Mouse (Mus musculus) G1E (cell line): ENCODE measurements around the gene Acsm2. TPM values are rescaled to one million over a fixed set of nuclear protein-coding genes. Genes with fewer than 3 reads are reported as not detected.

Source experiments
- ATAC-seq: 2 replicates; pipeline ENCODE4 v1.8.0; 2016; ENCODE audit warnings: mild to moderate bottlenecking; ENCODE audit not compliant: insufficient number of reproducible peaks, poor library complexity, low FRiP score, severe bottlenecking; ENCODE audit errors: extremely low read depth
- DNase-seq: peaks from one replicate; pipeline ENCODE4 v3.0.0; 2012; ENCODE audit warnings: low spot score
- H3K27me3 ChIP-seq: 2 replicates; pipeline ENCODE4 v1.6.1; 2012; ENCODE audit warnings: mild to moderate bottlenecking, low read length, inconsistent platforms; ENCODE audit not compliant: insufficient read depth
- H3K36me3 ChIP-seq: replicated peaks from 2 replicates; pipeline ENCODE3; 2012; ENCODE audit warnings: mild to moderate bottlenecking, inconsistent platforms
- H3K4me1 ChIP-seq: 2 replicates; pipeline ENCODE4 v1.6.1; 2012; ENCODE audit warnings: low read depth, low read length, inconsistent platforms, mixed read lengths; ENCODE audit not compliant: insufficient read depth
- H3K4me3 ChIP-seq: 2 replicates; pipeline ENCODE4 v1.5.1; 2012; ENCODE audit warnings: low read depth, mild to moderate bottlenecking, inconsistent platforms, low read length, moderate library complexity, mixed read lengths
- H3K9me3 ChIP-seq: replicated peaks from 2 replicates; pipeline ENCODE4 v1.6.1; 2012; ENCODE audit warnings: inconsistent platforms
- CTCF ChIP-seq: IDR thresholded peaks from 2 replicates; pipeline ENCODE4 v1.5.1; 2012; ENCODE audit warnings: low read depth, low read length, inconsistent platforms, mixed read lengths
- GATA1 ChIP-seq: IDR thresholded peaks from 2 replicates; pipeline ENCODE4 v1.6.1; 2012; ENCODE audit warnings: borderline replicate concordance, low read length, inconsistent platforms, mixed read lengths
- GATA2 ChIP-seq: IDR thresholded peaks from 2 replicates; pipeline ENCODE4 v1.6.1; 2012; ENCODE audit warnings: low read depth, low read length, inconsistent platforms, borderline replicate concordance
- POLR2AphosphoS5 ChIP-seq: IDR thresholded peaks from 2 replicates; pipeline ENCODE4 v1.6.1; 2012; ENCODE audit warnings: low read depth, low read length, inconsistent platforms; ENCODE audit not compliant: insufficient replicate concordance
- TAL1 ChIP-seq: conservative IDR thresholded peaks from 2 replicates; pipeline ENCODE4 v1.6.1; 2012; ENCODE audit warnings: low read depth, low read length, inconsistent platforms, mixed read lengths
- polyA plus RNA-seq: library from polyadenylated mRNA; stranded (reverse); fragments of >175 nt; gene quantifications from 2 replicates; pipeline ENCODE4 v1.2.3, GENCODE M21; 2012
- total RNA-seq, 2 experiments: library from RNA; stranded (forward) in 1 of 2; stranded (reverse) in 1 of 2; fragments of 200-1000 nt in 1 of 2; fragments of >200 nt in 1 of 2; fragmentation: Nextera tagmentation in 1 of 2; gene quantifications; 2 replicates each; pipeline ENCODE4 v1.2.3; 2014 to 2017

The Acsm2 gene
- total and polyA plus RNA-seq, 3 experiments: 0.05 TPM; not detected in 2

GRCm38 (mm10) chr7:119616531-119616930, 62.4 kb downstream of the Acsm2 start:
- no peaks in the 10 kb centered on the region for H3K27me3 ChIP-seq
- no peaks in the 10 kb centered on the region for H3K36me3 ChIP-seq
- TF ChIP-seq GATA2 (no peak), GATA1 (no peak), CTCF (no peak), TAL1 (no peak), POLR2AphosphoS5 (no peak)
- no peak overlapping the region for H3K4me3 ChIP-seq
- ATAC-seq (no peak), DNase-seq (no peak)
- no peaks in the 10 kb centered on the region for H3K9me3 ChIP-seq
- H3K4me1 ChIP-seq: no peaks in the 10 kb centered on the region

- H3K36me3 ChIP-seq: no peaks in the 10 kb centered on the region
- H3K27me3 ChIP-seq: no peaks in the 10 kb centered on the region
- no peak for ATAC-seq
- TF ChIP-seq GATA2 (no peak), POLR2AphosphoS5 (no peak), TAL1 (no peak), CTCF (no peak), GATA1 (no peak)
- DNase-seq: no peak
- no peak overlapping the region for H3K4me3 ChIP-seq
- no peaks in the 10 kb centered on the region for H3K4me1 ChIP-seq
- H3K9me3 ChIP-seq: no peaks in the 10 kb centered on the region
Observed at GRCm38 (mm10) chr7:119617593-119617992, 63.5 kb downstream of the Acsm2 start.

- DNase-seq (no peak), ATAC-seq (no peak)
- H3K4me3 ChIP-seq: no peak overlapping the region
- H3K9me3 ChIP-seq: no peaks in the 10 kb centered on the region
- H3K36me3 ChIP-seq: no peaks in the 10 kb centered on the region
- H3K4me1 ChIP-seq: no peaks in the 10 kb centered on the region
- no peaks in the 10 kb centered on the region for H3K27me3 ChIP-seq
- no peak for TF ChIP-seq GATA2
- TF ChIP-seq TAL1: no peak
- TF ChIP-seq GATA1: no peak
- no peak for TF ChIP-seq POLR2AphosphoS5
- TF ChIP-seq CTCF: no peak
Observed at GRCm38 (mm10) chr7:119618209-119618935, 64.2 kb downstream of the Acsm2 start.

GRCm38 (mm10) chr7:119620157-119620556, 66.0 kb downstream of the Acsm2 start:
- ATAC-seq (no peak), DNase-seq (no peak)
- H3K36me3 ChIP-seq: no peaks in the 10 kb centered on the region
- no peak overlapping the region for H3K4me3 ChIP-seq
- TF ChIP-seq TAL1 (no peak), GATA1 (no peak), GATA2 (no peak), CTCF (no peak), POLR2AphosphoS5 (no peak)
- H3K27me3 ChIP-seq: no peaks in the 10 kb centered on the region
- H3K4me1 ChIP-seq: no peaks in the 10 kb centered on the region
- no peaks in the 10 kb centered on the region for H3K9me3 ChIP-seq

GRCm38 (mm10) chr7:119638773-119639172, 84.6 kb downstream of the Acsm2 start:
- TF ChIP-seq GATA1 (no peak), GATA2 (no peak), POLR2AphosphoS5 (no peak), TAL1 (no peak), CTCF (no peak)
- Histone ChIP-seq H3K4me1 (no peaks in the 10 kb centered on the region), H3K27me3 (no peaks in the 10 kb centered on the region), H3K9me3 (no peaks in the 10 kb centered on the region), H3K36me3 (no peaks in the 10 kb centered on the region), H3K4me3 (no peak overlapping the region)
- ATAC-seq (no peak), DNase-seq (no peak)

- Histone ChIP-seq H3K4me3 (no peak overlapping the region), H3K36me3 (no peaks in the 10 kb centered on the region), H3K4me1 (no peaks in the 10 kb centered on the region), H3K9me3 (no peaks in the 10 kb centered on the region), H3K27me3 (no peaks in the 10 kb centered on the region)
- no peak for DNase-seq
- TF ChIP-seq GATA1: no peak
- no peak for TF ChIP-seq POLR2AphosphoS5
- TF ChIP-seq TAL1: no peak
- TF ChIP-seq CTCF: no peak
- TF ChIP-seq GATA2: no peak
- no peak for ATAC-seq
Observed at GRCm38 (mm10) chr7:119642307-119642706, 88.2 kb downstream of the Acsm2 start.

Other genes with a start within 250 kb of the Acsm2 start
- gene Gp2, start 95.1 kb upstream of the Acsm2 start, total RNA-seq (2014; fragmentation: Nextera tagmentation): not detected in 2 replicates
- not detected in 2 replicates for gene Gp2, start 95.1 kb upstream of the Acsm2 start, total RNA-seq (2017)
- gene Gp2, start 95.1 kb upstream of the Acsm2 start, polyA plus RNA-seq: not detected in 2 replicates
- gene Umod, start 75.1 kb upstream of the Acsm2 start, total RNA-seq (2014; fragmentation: Nextera tagmentation): not detected in 2 replicates
- 0.16 TPM in 1 of 2 replicates, not detected in the other for gene Umod, start 75.1 kb upstream of the Acsm2 start, total RNA-seq (2017)
- not detected in 2 replicates for gene Umod, start 75.1 kb upstream of the Acsm2 start, polyA plus RNA-seq
- not detected in 2 replicates for gene Acsm5, start 34.9 kb upstream of the Acsm2 start, total RNA-seq (2014; fragmentation: Nextera tagmentation)
- 0.11 TPM in 1 of 2 replicates, not detected in the other for gene Acsm5, start 34.9 kb upstream of the Acsm2 start, total RNA-seq (2017)
- gene Acsm5, start 34.9 kb upstream of the Acsm2 start, polyA plus RNA-seq: not detected in 2 replicates
- not detected in 2 replicates for gene Pdilt, start 30.9 kb upstream of the Acsm2 start, total RNA-seq (2014; fragmentation: Nextera tagmentation)
- not detected in 2 replicates for gene Pdilt, start 30.9 kb upstream of the Acsm2 start, total RNA-seq (2017)
- gene Pdilt, start 30.9 kb upstream of the Acsm2 start, polyA plus RNA-seq: not detected in 2 replicates
- gene Acsm1, start 52.7 kb downstream of the Acsm2 start, total RNA-seq (2014; fragmentation: Nextera tagmentation): not detected in 2 replicates
- not detected in 2 replicates for gene Acsm1, start 52.7 kb downstream of the Acsm2 start, total RNA-seq (2017)
- not detected in 2 replicates for gene Acsm1, start 52.7 kb downstream of the Acsm2 start, polyA plus RNA-seq
- not detected in 2 replicates for gene Acsm4, start 135.7 kb downstream of the Acsm2 start, total RNA-seq (2014; fragmentation: Nextera tagmentation)
- gene Acsm4, start 135.7 kb downstream of the Acsm2 start, total RNA-seq (2017): not detected in 2 replicates
- gene Acsm4, start 135.7 kb downstream of the Acsm2 start, polyA plus RNA-seq: not detected in 2 replicates
- gene Thumpd1, start 166.5 kb downstream of the Acsm2 start, total RNA-seq (2014; fragmentation: Nextera tagmentation): 41.4 and 53.9 TPM in 2 replicates
- 102 and 115 TPM in 2 replicates for gene Thumpd1, start 166.5 kb downstream of the Acsm2 start, total RNA-seq (2017)
- 64.8 and 72.8 TPM in 2 replicates for gene Thumpd1, start 166.5 kb downstream of the Acsm2 start, polyA plus RNA-seq
- gene Acsm3, start 206.6 kb downstream of the Acsm2 start, total RNA-seq (2014; fragmentation: Nextera tagmentation): not detected in 2 replicates
- gene Acsm3, start 206.6 kb downstream of the Acsm2 start, total RNA-seq (2017): 0.23 and 0.49 TPM in 2 replicates
- not detected in 2 replicates for gene Acsm3, start 206.6 kb downstream of the Acsm2 start, polyA plus RNA-seq
- gene Rexo5, start 239.7 kb downstream of the Acsm2 start, total RNA-seq (2014; fragmentation: Nextera tagmentation): 64.3 and 76.8 TPM in 2 replicates
- gene Rexo5, start 239.7 kb downstream of the Acsm2 start, total RNA-seq (2017): 42.8 and 58.4 TPM in 2 replicates
- gene Rexo5, start 239.7 kb downstream of the Acsm2 start, polyA plus RNA-seq: 2.5 and 3.5 TPM in 2 replicates
- 49.1 and 65.5 TPM in 2 replicates for gene Eri2, start 239.7 kb downstream of the Acsm2 start, total RNA-seq (2014; fragmentation: Nextera tagmentation)
- 32.4 and 37.4 TPM in 2 replicates for gene Eri2, start 239.7 kb downstream of the Acsm2 start, total RNA-seq (2017)
- 1.2 and 1.7 TPM in 2 replicates for gene Eri2, start 239.7 kb downstream of the Acsm2 start, polyA plus RNA-seq